Comparison of ENCODE assay signal across 34 mouse cellular contexts in genomic region chr4:100208081-100208480, GRCm38 (mm10).
"Had no signal": no experiment of that assay in that cellular context is flagged by ENCODE, and none has a peak within 500 bp of the region (broad histone marks: within the 10 kb centered on the region; RNA-seq: fewer than 3 reads in every experiment).

No protein-coding gene starts in this region.

- H3K4me1 ChIP-seq: hindbrain, embryonic 12.5 days; hindbrain, embryonic 13.5 days; hindbrain, embryonic 15.5 days had no signal

- DNase-seq: heart, postnatal 10 days; heart, postnatal 14 days; heart, postnatal 36 days; heart, postnatal 4 days; kidney, adult 11 months; kidney, adult 18-20 months; kidney, adult 2 months; kidney, adult 8-10 months; kidney, adult 9 months; kidney, postnatal 10 days; kidney, postnatal 14 days; kidney, postnatal 25 days; kidney, postnatal 36 days; kidney, postnatal 4 days; layer of hippocampus, adult 9-11 months; layer of hippocampus, postnatal 36 days had no signal

- H3K27ac ChIP-seq: hindbrain, embryonic 10.5 days; hindbrain, embryonic 12.5 days; hindbrain, embryonic 13.5 days; hindbrain, embryonic 14.5 days; hindbrain, embryonic 15.5 days; hindbrain, postnatal 0 days; kidney, embryonic 15.5 days; kidney, postnatal 0 days; left cerebral cortex, adult 2 months had no signal

- H3K9me3 ChIP-seq: heart, embryonic 12.5 days; heart, embryonic 13.5 days; heart, embryonic 15.5 days; hindbrain, embryonic 10.5 days; hindbrain, embryonic 12.5 days; hindbrain, embryonic 13.5 days; hindbrain, embryonic 15.5 days; kidney, embryonic 15.5 days had no signal

- H3K4me3 ChIP-seq: heart, embryonic 12.5 days; heart, embryonic 13.5 days; heart, embryonic 15.5 days; hindbrain, embryonic 10.5 days; hindbrain, embryonic 12.5 days; hindbrain, embryonic 13.5 days; hindbrain, embryonic 15.5 days; kidney, embryonic 15.5 days; layer of hippocampus, adult 2 months; left cerebral cortex, adult 2 months had no signal

- ATAC-seq: hindbrain, embryonic 16.5 days; hindbrain, postnatal 0 days; inflammation-experienced regulatory T-cells, adult 6 months; intestine, embryonic 16.5 days; intestine, postnatal 0 days had no signal

- H3K9ac ChIP-seq: heart, embryonic 12.5 days; heart, embryonic 13.5 days; heart, embryonic 15.5 days; hindbrain, embryonic 12.5 days; hindbrain, embryonic 13.5 days; hindbrain, embryonic 14.5 days; hindbrain, embryonic 15.5 days; kidney, embryonic 15.5 days had no signal

- H3K36me3 ChIP-seq: heart, embryonic 12.5 days; heart, embryonic 13.5 days; heart, embryonic 15.5 days; hindbrain, embryonic 10.5 days; hindbrain, embryonic 12.5 days; hindbrain, embryonic 13.5 days; hindbrain, embryonic 15.5 days; kidney, embryonic 15.5 days had no signal

- H3K27me3 ChIP-seq: heart, embryonic 15.5 days; hindbrain, embryonic 12.5 days; hindbrain, embryonic 13.5 days; hindbrain, embryonic 15.5 days; kidney, embryonic 15.5 days had no signal

- H3K4me2 ChIP-seq: heart, embryonic 11.5 days; heart, embryonic 12.5 days; heart, embryonic 13.5 days; heart, embryonic 15.5 days; hindbrain, embryonic 12.5 days; hindbrain, embryonic 13.5 days; hindbrain, embryonic 14.5 days; hindbrain, embryonic 15.5 days; kidney, embryonic 15.5 days had no signal
